Mouse (Mus musculus) thymus, postnatal 10 days (tissue): ENCODE data around the gene Rnf39.
"Not testable (repeated sequence)": the region's sequence is repeated elsewhere in the genome, so short reads cannot be mapped to it uniquely, and the experiment has no call there.

Source experiments
- DNase-seq, 2 experiments: peaks; one replicate each; pipeline ENCODE4 v3.0.0; 2021; ENCODE audit warnings: low spot score in 2 of 2

Rnf39 gene

GRCm38 (mm10) chr17:36982253-36983155 is 39.8 kb downstream of the Rnf39 start:
- no peak for DNase-seq

DNA sequence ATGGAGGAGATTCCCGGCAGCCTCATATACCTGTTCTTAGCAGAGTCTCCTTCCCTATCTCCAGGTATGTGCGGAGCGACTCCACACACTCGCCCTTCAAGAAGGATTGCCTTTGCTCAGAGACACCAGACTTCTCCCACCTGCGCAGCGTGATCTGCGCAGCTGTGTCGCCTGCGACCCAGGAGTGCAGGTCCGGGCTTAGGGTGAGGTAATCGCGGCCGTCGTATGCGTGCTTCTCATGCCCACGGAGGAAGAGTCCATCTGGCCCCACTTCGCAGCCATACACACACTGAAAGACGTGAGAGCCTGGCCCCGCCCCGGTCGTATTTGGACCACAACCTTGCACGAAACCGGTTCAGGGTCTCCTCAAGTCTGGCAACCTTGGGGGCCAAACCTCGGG is 45.8 kb downstream of the Rnf39 start:
- DNase-seq, result no peak

- no peak for DNase-seq
These were observed 46.7 kb downstream of the Rnf39 start, which contains the start of gene H2-M5 for GRCm38 (mm10) chr17:36989437-36989836. Gene H2-M5 (minus strand): TSS chr17:36989537.

GRCm38 (mm10) chr17:36990630-36991029 is 47.9 kb downstream of the Rnf39 start:
- not testable (repeated sequence) for DNase-seq

- no peak for DNase-seq
These were observed 49.8 kb downstream of the Rnf39 start for GRCm38 (mm10) chr17:36992336-36993104.

DNA sequence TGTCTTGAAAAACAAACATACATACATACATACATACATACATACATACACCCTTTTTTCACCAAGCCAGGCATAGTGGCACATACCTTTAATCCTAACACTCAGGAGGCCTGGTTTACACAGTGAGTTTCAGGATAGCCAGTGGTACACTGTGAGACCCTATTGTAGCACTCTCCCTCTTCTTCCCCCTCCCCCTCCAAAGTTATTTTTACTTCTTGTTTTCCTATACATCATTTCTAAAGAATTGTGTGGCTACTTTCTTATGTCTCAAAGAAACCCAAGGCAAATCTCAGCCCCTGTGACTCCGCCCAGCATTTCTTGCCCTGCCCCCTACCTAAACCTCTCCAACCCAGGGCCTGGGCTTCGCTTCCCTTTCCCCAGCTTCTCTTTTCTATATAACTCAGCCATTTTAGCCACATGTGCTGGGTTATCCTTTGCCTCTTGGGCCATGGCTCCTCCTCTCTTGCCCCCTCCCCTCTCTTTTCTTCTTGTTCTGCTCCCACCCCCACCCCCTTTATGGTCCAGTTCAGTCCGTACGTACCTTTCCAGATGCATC is 51.1 kb downstream of the Rnf39 start:
- DNase-seq, result no peak

DNA sequence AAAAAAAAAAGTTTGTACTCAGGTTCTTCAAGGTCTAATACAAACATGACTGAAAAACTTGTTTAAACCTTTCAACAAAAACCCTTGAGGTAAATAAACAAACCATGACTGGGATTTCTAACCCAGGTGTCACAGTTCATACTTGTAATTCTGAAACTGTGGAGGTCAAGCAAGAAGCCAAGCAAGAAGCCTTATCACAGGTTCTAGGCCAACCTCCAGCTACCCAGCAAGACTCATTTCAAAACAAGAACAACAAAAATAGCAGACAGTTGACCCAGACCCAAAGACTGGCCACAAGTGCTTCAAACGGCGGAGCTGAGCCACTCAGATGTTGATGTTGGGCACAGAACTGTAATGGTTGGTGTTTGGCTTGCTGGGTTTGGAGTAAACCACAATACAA is 51.8 kb downstream of the Rnf39 start:
- DNase-seq, result no peak

DNA sequence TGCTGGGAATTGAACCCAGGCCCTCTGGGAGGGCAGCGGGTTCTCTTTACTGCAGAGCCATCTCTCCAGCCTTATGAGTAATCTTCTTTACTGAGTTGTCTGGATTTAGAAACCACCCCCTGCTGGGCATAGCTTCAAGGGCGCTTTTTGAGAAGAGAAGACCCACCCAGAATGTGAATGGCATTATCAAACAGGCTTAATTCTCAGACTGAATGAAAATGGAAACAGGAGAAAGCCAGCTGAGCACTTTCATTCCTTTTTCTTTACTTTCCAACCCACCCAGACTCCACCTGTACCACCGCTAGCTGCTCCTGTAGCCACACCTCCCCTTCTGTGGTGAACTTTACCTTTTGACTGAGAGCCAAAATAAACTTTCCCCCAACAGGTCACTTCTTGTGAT is 52.7 kb downstream of the Rnf39 start:
- no peak for DNase-seq

DNA sequence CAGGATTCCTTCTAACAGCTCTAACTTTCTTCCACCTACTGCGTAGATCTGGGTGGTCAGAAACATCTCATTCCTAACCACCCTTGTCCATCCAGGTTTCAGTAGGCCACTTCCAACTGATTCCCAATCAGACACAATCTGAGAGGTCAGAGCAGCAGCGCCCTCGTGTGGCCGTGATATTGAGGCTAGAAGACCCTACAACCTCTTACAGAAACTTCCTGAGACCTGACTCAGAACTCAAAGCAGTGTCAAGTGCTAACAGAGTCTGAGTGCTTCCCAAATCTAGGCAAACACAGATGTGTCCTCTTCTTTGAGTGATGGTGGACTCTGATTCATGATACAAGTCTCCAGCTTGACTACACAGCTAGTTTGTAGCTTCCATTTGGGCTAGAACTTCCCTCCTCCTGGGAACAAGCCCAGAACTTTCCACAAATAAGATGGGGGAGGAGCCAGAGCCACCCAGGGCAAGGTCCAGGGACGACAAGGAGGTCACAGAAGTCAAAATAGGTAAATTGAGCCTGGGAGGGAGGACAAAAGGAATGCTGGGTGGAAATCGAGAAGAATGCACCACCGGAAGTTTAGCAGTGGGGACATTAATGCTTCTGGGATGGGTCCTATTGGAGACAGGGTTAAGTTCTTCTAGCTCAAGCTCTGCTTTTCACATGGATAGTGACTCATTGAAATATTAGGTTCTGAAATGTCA is 54.5 kb downstream of the Rnf39 start:
- peak; percentile 19 to 76 for DNase-seq
